Mouse (Mus musculus) liver, adult 2 months (tissue): ENCODE results near the gene Hist1h2bk.

Source experiments
- CTCF ChIP-seq: fragments of 200-500 bp; IDR thresholded peaks from 2 replicates; pipeline ENCODE4 v1.5.1; 2011; ENCODE audit warnings: low read depth, low read length, control low read depth
- POLR2A ChIP-seq: fragments of 200-500 bp; IDR thresholded peaks from 2 replicates; pipeline ENCODE4 v1.6.1; 2011; ENCODE audit warnings: low read length, control low read depth; ENCODE audit not compliant: insufficient read depth; ENCODE audit errors: extremely low read depth

DNA sequence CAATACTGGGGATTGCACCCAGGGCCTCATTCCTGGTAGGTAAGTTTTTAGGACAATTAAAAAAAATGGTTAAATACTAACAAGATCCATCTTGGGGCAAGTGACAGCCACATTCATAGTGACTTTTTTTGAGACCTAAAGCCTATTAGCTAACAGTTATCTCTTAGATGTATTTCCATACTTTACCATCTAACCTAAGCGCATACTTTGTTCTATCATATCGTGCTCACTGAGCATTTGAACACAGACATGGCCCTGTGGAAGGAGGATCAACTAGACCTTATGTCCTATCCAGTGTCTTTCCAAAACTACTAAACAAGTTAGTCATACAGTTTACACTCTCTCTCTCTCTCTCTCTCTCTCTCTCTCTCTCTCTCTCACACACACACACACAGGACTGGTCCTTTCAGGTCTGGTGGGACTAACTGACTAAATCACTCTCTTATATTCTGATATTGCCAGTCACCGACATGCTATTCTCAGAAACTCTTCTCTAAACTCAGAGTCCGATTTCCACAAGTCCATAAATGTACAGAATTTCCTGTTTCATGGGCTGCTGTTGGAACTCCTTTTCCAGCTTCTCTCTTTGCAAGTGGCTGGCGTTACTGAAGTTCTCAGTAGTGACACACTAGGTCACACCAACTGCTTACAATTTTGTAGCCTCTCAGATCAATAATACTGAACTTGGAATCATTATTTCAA is 1.8 kb upstream of the Hist1h2bk start:
- TF ChIP-seq CTCF (no peak), POLR2A (no peak)
